Mouse (Mus musculus): ENCODE results near the gene D630045J12Rik. TPM values are rescaled to one million over a fixed set of nuclear protein-coding genes. Genes with fewer than 3 reads are reported as not detected.

D630045J12Rik gene
- polyA plus RNA-seq, 1 experiment from 2014 or later, result 8.2 TPM

GRCm38 (mm10) chr6:38202816-38203215 lies 51.0 kb downstream of the D630045J12Rik start:
- no peak overlapping the region for H3K4me3 ChIP-seq
- 77% methylated on average over 12 of the region's 12 CpGs for WGBS
- H3K27me3 ChIP-seq, result no peaks in the 10 kb centered on the region
- H3K36me3 ChIP-seq, result no peaks in the 10 kb centered on the region
- no peak for ATAC-seq (ENCODE audit: low FRiP score, low read depth)
- no peaks in the 10 kb centered on the region for H3K9me3 ChIP-seq
- H3K9ac ChIP-seq, result no peak overlapping the region
- H3K4me2 ChIP-seq (replicated peaks), result no peak overlapping the region
- H3K27ac ChIP-seq, result no peak overlapping the region
- peaks cover 73% of the 10 kb centered on the region for H3K4me1 ChIP-seq

- peak overlapping the region; percentile 11; the same call in 1 of the 2 replicates for H3K27ac ChIP-seq
- H3K9me3 ChIP-seq, result no peaks in the 10 kb centered on the region
- H3K4me3 ChIP-seq, result no peak overlapping the region
- 39% methylated on average over 5 of the region's 5 CpGs for WGBS
- H3K27me3 ChIP-seq, result no peaks in the 10 kb centered on the region
- H3K9ac ChIP-seq, result no peak overlapping the region
- H3K4me2 ChIP-seq (replicated peaks), result no peak overlapping the region
- H3K36me3 ChIP-seq, result peaks cover 6% of the 10 kb centered on the region
- peaks cover 60% of the 10 kb centered on the region for H3K4me1 ChIP-seq
- no peak for ATAC-seq (ENCODE audit: low FRiP score, low read depth)
These were observed 52.3 kb downstream of the D630045J12Rik start for GRCm38 (mm10) chr6:38201495-38201894.

GRCm38 (mm10) chr6:38199599-38199998 lies 54.2 kb downstream of the D630045J12Rik start:
- Histone ChIP-seq H3K27me3 (no peaks in the 10 kb centered on the region), H3K36me3 (peaks cover 25% of the 10 kb centered on the region), H3K9ac (no peak overlapping the region), H3K4me2 (replicated peaks) (no peak overlapping the region), H3K9me3 (no peaks in the 10 kb centered on the region), H3K27ac (no peak overlapping the region), H3K4me1 (peaks cover 42% of the 10 kb centered on the region), H3K4me3 (no peak overlapping the region)
- no peak for ATAC-seq (ENCODE audit: low FRiP score, low read depth)
- WGBS, result 83% methylated on average over 6 of the region's 6 CpGs

GRCm38 (mm10) chr6:38198727-38199126 lies 55.1 kb downstream of the D630045J12Rik start:
- ATAC-seq (ENCODE audit: low FRiP score, low read depth), result no peak
- Histone ChIP-seq H3K9ac (no peak overlapping the region), H3K9me3 (no peaks in the 10 kb centered on the region), H3K4me3 (no peak overlapping the region), H3K27ac (peak overlapping the region; percentile 8; the same call in 1 of the 2 replicates), H3K36me3 (peaks cover 32% of the 10 kb centered on the region), H3K27me3 (no peaks in the 10 kb centered on the region), H3K4me2 (replicated peaks) (no peak overlapping the region), H3K4me1 (peaks cover 33% of the 10 kb centered on the region)
- WGBS, result 45% methylated on average over 1 of the region's 1 CpGs

GRCm38 (mm10) chr6:38196266-38197189 lies 57.3 kb downstream of the D630045J12Rik start:
- no peaks in the 10 kb centered on the region for H3K9me3 ChIP-seq
- H3K36me3 ChIP-seq, result peaks cover 45% of the 10 kb centered on the region
- H3K27ac ChIP-seq, result no peak overlapping the region
- no peak overlapping the region for H3K9ac ChIP-seq
- no peaks in the 10 kb centered on the region for H3K27me3 ChIP-seq
- no peak for ATAC-seq (ENCODE audit: low FRiP score, low read depth)
- H3K4me1 ChIP-seq, result peaks cover 18% of the 10 kb centered on the region
- H3K4me2 ChIP-seq (replicated peaks), result no peak overlapping the region
- WGBS, result 91% methylated on average over 24 of the region's 24 CpGs
- no peak overlapping the region for H3K4me3 ChIP-seq

- no peak for ATAC-seq (ENCODE audit: low FRiP score, low read depth)
- H3K36me3 ChIP-seq, result peaks cover 45% of the 10 kb centered on the region
- no peak overlapping the region for H3K4me3 ChIP-seq
- H3K4me2 ChIP-seq (replicated peaks), result no peak overlapping the region
- no peaks in the 10 kb centered on the region for H3K9me3 ChIP-seq
- no peaks in the 10 kb centered on the region for H3K27me3 ChIP-seq
- 77% methylated on average over 10 of the region's 10 CpGs for WGBS
- no peak overlapping the region for H3K27ac ChIP-seq
- H3K4me1 ChIP-seq, result peaks cover 16% of the 10 kb centered on the region
- H3K9ac ChIP-seq, result no peak overlapping the region
These were observed 58.5 kb downstream of the D630045J12Rik start for GRCm38 (mm10) chr6:38195306-38195705.

- Histone ChIP-seq H3K9ac (no peak overlapping the region), H3K4me3 (no peak overlapping the region), H3K9me3 (no peaks in the 10 kb centered on the region), H3K4me1 (peaks cover 13% of the 10 kb centered on the region), H3K4me2 (replicated peaks) (no peak overlapping the region), H3K27ac (no peak overlapping the region), H3K27me3 (no peaks in the 10 kb centered on the region), H3K36me3 (peaks cover 54% of the 10 kb centered on the region)
- ATAC-seq (ENCODE audit: low FRiP score, low read depth), result no peak
- WGBS, result 87% methylated on average over 7 of the region's 7 CpGs
These were observed 59.8 kb downstream of the D630045J12Rik start for GRCm38 (mm10) chr6:38194046-38194445.

- Histone ChIP-seq H3K4me2 (replicated peaks) (no peak overlapping the region), H3K9me3 (no peaks in the 10 kb centered on the region), H3K4me1 (0 out of 2 replicates have a peak, but pooled peaks cover 6% of the 10 kb centered on the region), H3K27me3 (no peaks in the 10 kb centered on the region), H3K36me3 (peaks cover 61% of the 10 kb centered on the region), H3K4me3 (no peak overlapping the region), H3K27ac (no peak overlapping the region), H3K9ac (no peak overlapping the region)
- 92% methylated on average over 7 of the region's 7 CpGs for WGBS
- ATAC-seq (ENCODE audit: low FRiP score, low read depth), result no peak
These were observed 60.9 kb downstream of the D630045J12Rik start for GRCm38 (mm10) chr6:38192952-38193351.

GRCm38 (mm10) chr6:38186312-38186950 lies 67.4 kb downstream of the D630045J12Rik start:
- no peaks in the 10 kb centered on the region for H3K27me3 ChIP-seq
- 83% methylated on average over 8 of the region's 8 CpGs for WGBS
- H3K4me3 ChIP-seq, result no peak overlapping the region
- H3K27ac ChIP-seq, result no peak overlapping the region
- H3K4me2 ChIP-seq (replicated peaks), result no peak overlapping the region
- H3K9me3 ChIP-seq, result peaks cover 6% of the 10 kb centered on the region; the same call in 1 of the 2 replicates
- ATAC-seq (ENCODE audit: low FRiP score, low read depth), result no peak
- H3K9ac ChIP-seq, result no peak overlapping the region
- peaks cover 53% of the 10 kb centered on the region for H3K36me3 ChIP-seq
- peaks cover 30% of the 10 kb centered on the region for H3K4me1 ChIP-seq

GRCm38 (mm10) chr6:38184791-38185190 lies 69.0 kb downstream of the D630045J12Rik start:
- Histone ChIP-seq H3K9ac (no peak overlapping the region), H3K4me1 (peaks cover 36% of the 10 kb centered on the region), H3K27ac (no peak overlapping the region), H3K4me3 (no peak overlapping the region), H3K36me3 (peaks cover 62% of the 10 kb centered on the region), H3K9me3 (peaks cover 6% of the 10 kb centered on the region; the same call in 1 of the 2 replicates), H3K27me3 (no peaks in the 10 kb centered on the region), H3K4me2 (replicated peaks) (no peak overlapping the region)
- WGBS, result 47% methylated on average over 8 of the region's 8 CpGs
- no peak for ATAC-seq (ENCODE audit: low FRiP score, low read depth)

GRCm38 (mm10) chr6:38181756-38182318 lies 72.0 kb downstream of the D630045J12Rik start:
- Histone ChIP-seq H3K4me2 (replicated peaks) (no peak overlapping the region), H3K9me3 (peaks cover 6% of the 10 kb centered on the region; the same call in 1 of the 2 replicates), H3K4me3 (no peak overlapping the region), H3K27me3 (no peaks in the 10 kb centered on the region), H3K4me1 (peaks cover 36% of the 10 kb centered on the region), H3K9ac (no peak overlapping the region), H3K27ac (peak overlapping the region; percentile 80), H3K36me3 (peaks cover 70% of the 10 kb centered on the region)
- peak; percentile 61; the same call in 1 of the 2 replicates for ATAC-seq (ENCODE audit: low FRiP score, low read depth)
- 25% methylated on average over 5 of the region's 10 CpGs for WGBS

- H3K27ac ChIP-seq, result peak overlapping the region; percentile 80
- ATAC-seq (ENCODE audit: low FRiP score, low read depth), result no peak
These were observed 73.1 kb downstream of the D630045J12Rik start for GRCm38 (mm10) chr6:38180669-38181068.

More at GRCm38 (mm10) chr6:38180669-38181068, 73.1 kb downstream of the D630045J12Rik start:
- 66% methylated on average over 5 of the region's 5 CpGs for WGBS
- H3K4me2 ChIP-seq (replicated peaks), result no peak overlapping the region
- peaks cover 69% of the 10 kb centered on the region for H3K36me3 ChIP-seq
- no peak overlapping the region for H3K4me3 ChIP-seq
- no peaks in the 10 kb centered on the region for H3K27me3 ChIP-seq
- H3K4me1 ChIP-seq, result peaks cover 36% of the 10 kb centered on the region
- peaks cover 6% of the 10 kb centered on the region; the same call in 1 of the 2 replicates for H3K9me3 ChIP-seq
- H3K9ac ChIP-seq, result no peak overlapping the region

Measured in limb, embryonic 13.5 days (tissue).